Mouse (Mus musculus): ENCODE results near the gene Rpl24.

Gene Rpl24

GRCm38 (mm10) chr16:55971735-55972615 is 5.9 kb downstream of the Rpl24 start:
- DNase-seq (ENCODE audit: low spot score): no peak

GRCm38 (mm10) chr16:55972626-55973201 is 6.6 kb downstream of the Rpl24 start:
- DNase-seq (ENCODE audit: low spot score): no peak

GRCm38 (mm10) chr16:55973431-55974255 is 7.6 kb downstream of the Rpl24 start, which contains the start of gene Zbtb11:
TSS of gene Zbtb11 (plus strand) at chr16:55973883.
- peak; percentile 100 for DNase-seq (ENCODE audit: low spot score)

GRCm38 (mm10) chr16:55974256-55974902 is 8.3 kb downstream of the Rpl24 start:
- peak; percentile 94 for DNase-seq (ENCODE audit: low spot score)

GRCm38 (mm10) chr16:55974903-55975285 is 8.8 kb downstream of the Rpl24 start:
- no peak for DNase-seq (ENCODE audit: low spot score)

GRCm38 (mm10) chr16:55986001-55986400 is 19.9 kb downstream of the Rpl24 start:
- DNase-seq (ENCODE audit: low spot score): no peak

- no peak for DNase-seq (ENCODE audit: low spot score)
Measured at GRCm38 (mm10) chr16:55990311-55990710, 24.2 kb downstream of the Rpl24 start.

GRCm38 (mm10) chr16:55994235-55994634 is 28.2 kb downstream of the Rpl24 start:
- DNase-seq (ENCODE audit: low spot score): no peak

- no peak for DNase-seq (ENCODE audit: low spot score)
Measured at GRCm38 (mm10) chr16:56006798-56007197, 40.7 kb downstream of the Rpl24 start.

- no peak for DNase-seq (ENCODE audit: low spot score)
Measured at GRCm38 (mm10) chr16:56008862-56009261, 42.8 kb downstream of the Rpl24 start.

- DNase-seq (ENCODE audit: low spot score): no peak
Measured at GRCm38 (mm10) chr16:56012789-56013743, 47.0 kb downstream of the Rpl24 start.

- no peak for DNase-seq (ENCODE audit: low spot score)
Measured at GRCm38 (mm10) chr16:56014076-56014475, 48.0 kb downstream of the Rpl24 start.

GRCm38 (mm10) chr16:56019660-56020059 is 53.6 kb downstream of the Rpl24 start:
- DNase-seq (ENCODE audit: low spot score): no peak
